Mouse (Mus musculus) bone marrow, adult 2 months (tissue): ENCODE measurements around the gene Snx3. TPM values are rescaled to one million over a fixed set of nuclear protein-coding genes. Genes with fewer than 3 reads are reported as not detected.

ENCODE experiments used
- H3K27ac ChIP-seq: fragments of 200-500 bp; 2 replicates; pipeline ENCODE4 v1.5.1; 2012; ENCODE audit warnings: low read depth, mild to moderate bottlenecking, control low read depth, inconsistent platforms, low read length; ENCODE audit not compliant: control insufficient read depth, poor library complexity, insufficient read depth
- H3K4me1 ChIP-seq: fragments of 200-500 bp; 2 replicates; pipeline ENCODE4 v1.6.1; 2011; ENCODE audit warnings: low read length; ENCODE audit not compliant: control insufficient read depth, insufficient read depth
- H3K4me3 ChIP-seq: fragments of 200-500 bp; replicated peaks from 2 replicates; pipeline ENCODE3; 2011; ENCODE audit warnings: mild to moderate bottlenecking, low read depth, low read length, control low read depth; ENCODE audit not compliant: control insufficient read depth
- CTCF ChIP-seq: fragments of 200-500 bp; IDR thresholded peaks from 2 replicates; pipeline ENCODE4 v1.5.1; 2011; ENCODE audit warnings: low read length, control low read depth; ENCODE audit not compliant: control insufficient read depth, insufficient read depth
- POLR2A ChIP-seq: fragments of 200-500 bp; IDR thresholded peaks from 2 replicates; pipeline ENCODE4 v1.6.1; 2011; ENCODE audit warnings: low read depth, mild to moderate bottlenecking, control low read depth, low read length, borderline replicate concordance; ENCODE audit not compliant: control insufficient read depth
- WGBS: fragments of 180-500 bp; shearing (Covaris S2); methylation state at CpG from one replicate; pipeline ENCODE4 v1.1.7; 2018; 5-methylcytosine and 5-hydroxymethylcytosine counted together
- polyA plus RNA-seq: library from polyadenylated mRNA; stranded (reverse); fragments of >200 nt; gene quantifications from 2 replicates; pipeline ENCODE4 v1.2.4, GENCODE M21; 2011; ENCODE audit warnings: low replicate concordance; ENCODE audit not compliant: missing spikeins, insufficient read depth, insufficient read length

The Snx3 gene
- polyA plus RNA-seq, 1 experiment, result 54.6 TPM

DNA sequence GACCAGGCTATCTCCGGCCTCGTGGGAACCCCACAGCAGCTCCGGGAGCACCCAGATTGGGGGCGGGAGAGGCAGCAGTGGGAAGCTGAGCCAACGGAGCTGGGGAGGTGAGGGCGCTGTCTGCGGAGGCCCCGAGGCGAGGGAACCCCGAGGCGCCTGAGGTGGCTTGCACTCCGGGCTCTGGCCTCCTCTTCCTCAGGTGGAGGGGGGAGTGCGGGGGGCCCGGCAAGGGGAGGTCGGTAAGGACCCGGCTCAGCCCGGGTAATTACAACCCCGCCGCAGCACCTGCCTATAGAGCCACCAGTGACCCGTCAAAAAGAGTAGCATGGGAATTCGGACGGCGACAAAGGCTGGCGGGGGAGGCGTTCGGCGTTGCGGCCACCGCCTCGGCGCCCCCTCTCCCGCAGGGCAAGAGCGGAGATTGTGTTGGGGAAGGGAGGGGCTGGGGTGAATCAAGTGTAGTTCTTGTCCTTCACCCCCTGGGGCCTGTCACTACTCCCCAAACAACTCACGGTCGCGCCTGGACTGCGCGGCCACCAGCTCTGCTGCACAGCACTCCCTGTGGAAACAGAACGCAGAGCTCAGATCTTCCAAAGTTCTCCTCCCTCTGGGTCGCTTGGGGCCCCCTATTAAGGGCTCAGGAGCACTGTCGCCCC, 77.8 kb downstream of the Snx3 start:
- no peak overlapping the region; the same call in 1 of the 2 replicates for H3K27ac ChIP-seq
- 3% methylated on average over 41 of the region's 41 CpGs for WGBS
- H3K4me1 ChIP-seq, result no peaks in the 10 kb centered on the region; the same call in 1 of the 2 replicates
- no peak overlapping the region for H3K4me3 ChIP-seq
- TF ChIP-seq CTCF (no peak), POLR2A (no peak)

DNA sequence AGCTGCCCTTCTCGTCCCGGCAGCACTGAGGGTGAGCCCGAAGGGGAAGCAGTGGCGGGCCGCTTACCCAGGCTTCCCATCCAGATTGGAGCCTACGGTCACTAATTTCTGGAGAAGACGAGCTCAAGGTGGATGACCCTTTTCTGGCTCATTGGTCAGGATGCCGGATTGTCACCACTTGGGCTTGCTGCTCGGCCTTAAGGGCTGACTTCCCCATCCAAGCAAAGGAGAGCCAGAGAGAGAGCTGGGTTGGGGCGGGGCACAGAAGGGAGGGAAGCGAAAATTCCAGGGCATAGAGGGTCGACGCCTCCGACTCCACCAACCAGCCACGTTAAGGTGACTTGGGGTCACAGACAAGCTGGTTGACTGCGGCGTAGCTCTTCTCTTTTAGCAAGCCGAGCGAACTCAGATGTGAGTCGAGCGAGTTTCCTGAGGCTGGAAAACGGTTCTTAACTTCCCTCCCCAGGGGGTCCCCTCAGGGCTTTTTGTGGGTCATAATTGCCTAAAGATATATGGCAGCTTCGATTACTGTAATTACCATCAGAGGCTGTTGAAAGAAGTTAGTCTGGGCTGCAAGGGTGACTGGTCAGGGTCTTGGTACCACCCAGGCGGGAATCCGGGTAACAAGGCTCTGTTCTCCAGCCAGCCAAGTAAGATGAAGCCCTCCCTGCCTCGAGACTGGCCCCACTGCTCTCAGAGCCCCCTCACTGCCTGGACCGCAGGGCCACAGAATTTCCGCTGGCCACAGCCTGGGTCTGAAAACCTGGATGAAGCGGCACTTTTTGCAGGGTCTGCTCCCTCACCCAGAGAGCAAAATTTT, 78.5 kb downstream of the Snx3 start:
- TF ChIP-seq POLR2A, result no peak
- no peak for TF ChIP-seq CTCF
- WGBS, result 6% methylated on average over 29 of the region's 29 CpGs
- Histone ChIP-seq H3K4me3 (no peak overlapping the region), H3K27ac (no peak overlapping the region; the same call in 1 of the 2 replicates), H3K4me1 (no peaks in the 10 kb centered on the region; the same call in 1 of the 2 replicates)

DNA sequence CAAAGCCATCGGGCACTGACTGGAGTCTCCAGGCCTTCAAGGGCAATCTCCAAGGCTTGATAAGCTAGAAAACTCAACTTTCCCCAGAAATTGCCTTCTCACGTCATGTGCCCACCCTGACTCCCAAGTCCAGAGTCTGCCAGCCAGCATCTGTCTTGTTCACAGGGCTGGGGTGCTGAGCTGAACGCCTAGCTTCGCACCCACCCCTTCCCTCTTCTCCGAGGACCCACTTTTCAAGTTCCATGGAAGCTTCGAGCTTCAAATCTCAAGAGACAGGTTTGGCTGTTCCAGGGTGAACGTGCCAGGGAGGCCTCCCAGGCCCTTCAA, 79.1 kb downstream of the Snx3 start:
- TF ChIP-seq POLR2A, result no peak
- TF ChIP-seq CTCF, result no peak
- H3K4me1 ChIP-seq, result no peaks in the 10 kb centered on the region; the same call in 1 of the 2 replicates
- H3K4me3 ChIP-seq, result no peak overlapping the region
- 12% methylated on average over 7 of the region's 7 CpGs for WGBS
- no peak overlapping the region for H3K27ac ChIP-seq

DNA sequence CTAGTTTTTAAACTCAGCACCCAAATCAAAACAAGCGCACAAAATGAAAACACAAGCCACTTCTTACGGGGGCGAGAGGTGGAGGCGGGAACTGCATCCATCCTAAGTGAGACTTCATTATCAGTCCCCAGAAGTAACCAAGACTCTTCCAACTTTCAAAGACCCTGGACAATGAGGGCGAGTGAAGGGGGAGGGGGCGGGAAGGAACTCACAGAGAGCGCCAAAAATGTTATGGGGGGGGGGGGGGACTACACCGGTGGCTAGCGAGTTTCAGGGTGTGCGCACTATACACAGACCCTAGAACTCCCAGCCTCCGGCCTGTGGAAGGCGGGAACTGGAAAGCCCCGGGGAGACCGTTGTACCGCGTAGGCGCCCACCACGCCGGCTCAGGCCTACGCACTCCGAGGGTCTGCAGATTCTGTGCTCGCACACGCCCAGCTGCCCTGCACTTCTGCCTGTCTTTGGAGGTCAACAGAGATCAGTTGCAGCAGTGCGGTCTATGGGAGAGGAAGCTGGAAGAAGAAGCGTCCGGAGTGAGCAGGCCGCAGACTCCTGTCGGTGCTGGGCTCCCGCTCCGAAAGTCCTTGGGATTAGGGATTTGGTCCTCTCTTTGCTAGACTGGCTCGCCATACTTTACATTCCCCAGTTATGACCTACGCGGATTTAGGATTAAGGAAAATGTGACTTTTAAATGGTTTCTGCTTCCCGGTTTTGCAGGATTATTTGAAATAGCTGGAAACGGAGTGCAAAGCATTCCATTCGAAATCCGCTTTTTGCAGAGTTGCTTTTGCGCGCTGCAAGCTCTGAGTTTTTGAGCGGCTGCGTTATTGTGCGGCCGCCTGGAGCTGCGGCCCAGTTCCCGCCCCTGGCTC, 80.1 kb downstream of the Snx3 start:
- Histone ChIP-seq H3K4me1 (no peaks in the 10 kb centered on the region; the same call in 1 of the 2 replicates), H3K4me3 (no peak overlapping the region), H3K27ac (no peak overlapping the region)
- WGBS, result 7% methylated on average over 45 of the region's 45 CpGs
- no peak for TF ChIP-seq POLR2A

DNA sequence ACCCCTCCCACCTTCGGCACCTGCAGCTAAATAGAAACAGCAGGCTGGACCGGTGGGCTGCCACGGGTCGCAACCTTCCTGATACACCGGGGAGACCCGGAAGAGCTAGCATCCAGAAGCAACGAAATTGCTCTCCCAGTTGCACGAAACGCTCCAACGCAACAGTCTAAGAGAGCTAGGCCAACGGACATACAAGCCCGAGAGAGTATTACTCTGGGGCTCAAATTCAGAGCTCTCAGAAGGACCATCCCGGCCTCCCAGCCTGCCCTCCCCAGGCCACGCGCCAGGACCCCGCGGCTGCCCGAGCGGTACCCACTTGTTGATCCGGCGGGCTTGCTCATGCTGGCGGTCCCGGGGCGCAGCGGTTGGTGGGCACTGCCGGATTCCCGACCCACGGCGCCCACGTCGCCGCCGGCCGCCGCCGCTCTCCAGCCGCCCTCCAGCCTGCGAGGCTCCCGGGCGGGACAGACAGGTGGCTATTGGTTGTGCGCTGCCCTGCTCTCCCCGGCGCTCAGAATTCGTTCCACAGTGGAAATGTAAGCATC, 80.8 kb downstream of the Snx3 start:
- WGBS, result 4% methylated on average over 44 of the region's 44 CpGs
- no peak overlapping the region for H3K27ac ChIP-seq
- no peaks in the 10 kb centered on the region; the same call in 1 of the 2 replicates for H3K4me1 ChIP-seq
- H3K4me3 ChIP-seq, result no peak overlapping the region
- no peak for TF ChIP-seq CTCF
- no peak for TF ChIP-seq POLR2A

DNA sequence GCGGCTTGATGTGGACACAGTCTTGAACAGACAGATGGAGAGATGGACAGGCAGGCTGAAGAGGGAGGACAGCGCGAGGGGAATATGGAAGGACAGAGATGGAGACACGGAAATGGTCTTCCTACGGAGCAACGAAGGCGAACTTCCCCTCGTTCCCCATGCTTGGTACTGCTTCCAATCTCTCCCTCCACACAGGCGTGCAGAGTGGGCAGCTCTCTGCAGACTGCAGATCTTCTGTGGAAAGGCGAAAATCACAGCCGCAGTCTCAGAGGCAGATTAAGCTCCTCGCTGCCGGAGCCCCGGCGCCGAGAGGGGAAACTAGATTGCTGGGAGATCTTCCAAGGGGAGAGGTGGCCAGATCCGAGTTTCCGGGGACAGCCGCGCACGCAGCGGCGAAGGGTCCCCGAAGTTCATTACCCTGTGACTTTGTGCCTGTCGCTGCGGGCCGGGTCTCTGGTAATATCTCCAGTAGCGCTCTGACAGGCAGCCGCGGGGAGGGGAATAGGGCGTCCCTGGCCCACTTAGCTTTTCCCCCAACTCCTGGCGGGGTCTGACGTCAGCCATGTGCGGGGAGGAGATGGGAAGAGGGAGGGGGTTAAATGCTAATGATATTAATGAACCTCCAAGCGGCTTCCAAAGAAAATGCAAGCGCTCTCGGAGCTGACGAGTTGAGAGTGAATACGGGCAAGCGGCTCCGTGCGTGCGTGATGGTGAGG, 81.5 kb downstream of the Snx3 start, which contains the start of the genes Nr2e1 and Ostm1:
TSS of gene Nr2e1 (minus strand) at position 476 of the 716 bp plus-strand sequence.
TSS of gene Ostm1 (plus strand) at position 666 of the 716 bp plus-strand sequence.
- Histone ChIP-seq H3K4me3 (no peak within 1 kb of the TSS), H3K27ac (no peak within 1 kb of the TSS), H3K4me1 (no peaks in the 10 kb centered on the region; the same call in 1 of the 2 replicates)
- 3% methylated on average over 43 of the region's 43 CpGs for WGBS
- TF ChIP-seq CTCF (no peak), POLR2A (no peak)

DNA sequence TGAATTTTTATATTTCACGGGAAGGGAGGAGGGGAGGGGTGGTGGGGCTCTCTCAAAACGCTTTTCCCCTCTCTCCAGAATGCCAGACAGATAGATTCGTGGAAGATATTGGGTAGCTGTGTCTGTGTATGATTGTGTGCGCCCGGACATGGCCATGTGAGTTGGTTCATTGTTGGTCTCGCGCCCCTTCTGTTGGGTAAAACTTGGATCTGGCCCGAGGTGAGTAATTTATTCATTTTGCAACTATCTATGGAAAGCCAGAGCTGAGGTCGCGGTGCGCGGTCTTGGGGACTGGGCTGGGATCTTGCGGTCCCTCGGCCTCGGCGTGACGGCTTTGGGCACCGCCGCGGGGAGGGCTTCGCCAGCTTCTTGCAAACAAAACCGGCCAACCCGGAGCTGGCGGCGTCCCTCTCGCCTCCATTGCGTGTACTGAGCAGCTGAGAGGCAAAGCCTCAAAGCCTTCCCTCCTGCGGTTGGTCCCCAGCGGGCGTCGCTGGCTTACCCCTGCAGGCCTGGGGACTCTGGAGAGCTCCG, 82.1 kb downstream of the Snx3 start:
- WGBS, result 4% methylated on average over 32 of the region's 32 CpGs
- Histone ChIP-seq H3K4me3 (no peak overlapping the region), H3K27ac (no peak overlapping the region)

More for the DNA sequence above, 82.1 kb downstream of the Snx3 start:
- no peaks in the 10 kb centered on the region; the same call in 1 of the 2 replicates for H3K4me1 ChIP-seq
- TF ChIP-seq CTCF, result no peak
- TF ChIP-seq POLR2A, result no peak
